Mouse (Mus musculus): ENCODE results near the gene Diras1.

DNA sequence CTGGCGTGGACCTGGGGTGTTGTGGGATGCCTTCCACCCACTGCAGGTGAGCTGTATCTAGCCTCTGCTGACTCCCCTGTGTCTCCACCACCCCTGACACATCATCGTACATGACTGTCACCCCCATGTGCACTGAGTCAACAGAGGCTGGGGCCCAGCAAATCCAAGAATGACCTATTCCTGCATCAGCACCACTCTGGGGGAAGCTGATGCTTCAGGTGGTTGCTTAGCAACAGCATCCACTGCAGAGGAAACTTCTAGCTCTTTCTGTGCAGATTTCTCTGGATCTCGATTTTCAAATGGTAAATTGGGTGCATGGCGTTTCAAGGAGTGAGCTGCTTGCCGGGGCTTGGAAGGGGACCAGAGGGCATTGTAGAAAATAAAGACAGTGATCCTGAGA is 32.2 kb downstream of the Diras1 start:
- TF ChIP-seq CTCF (IDR thresholded peaks at IDR 0.05; ENCODE audit: extremely low read depth, insufficient read length, insufficient replicate concordance, low read depth, low read length) (no peak), POLR2A (IDR thresholded peaks at IDR 0.05; ENCODE audit: low read depth, low read length) (no peak)

Measured in small intestine, adult 2 months (tissue).